Mouse (Mus musculus) lung, embryonic 16.5 days (tissue): Measurements from ENCODE around the gene Trim12c. TPM values are rescaled to one million over a fixed set of nuclear protein-coding genes. Genes with fewer than 3 reads are reported as not detected.

Experiments used
- polyA plus RNA-seq: library from polyadenylated mRNA; unstranded; fragments of >200 nt; fragmentation: Nextera tagmentation; extraction: Ambion mirVana; gene quantifications from 2 replicates; pipeline ENCODE4 v1.2.1, GENCODE M21; 2015

Trim12c gene
- polyA plus RNA-seq, 1 experiment from 2014 or later = 1.6 TPM

Other genes starting within 250 kb of the Trim12c start
- gene Olfr646, start 248.5 kb downstream of the Trim12c start, polyA plus RNA-seq = not detected in 2 replicates
- gene Ubqln5, start 223.5 kb downstream of the Trim12c start, polyA plus RNA-seq = not detected in 2 replicates
- not detected in 2 replicates for gene Olfr643, start 216.0 kb downstream of the Trim12c start, polyA plus RNA-seq
- not detected in 2 replicates for gene Ubqln3, start 210.1 kb downstream of the Trim12c start, polyA plus RNA-seq
- not detected in 2 replicates for gene Ubqlnl, start 202.8 kb downstream of the Trim12c start, polyA plus RNA-seq
- 0.20 TPM in 1 of 2 replicates, not detected in the other for gene Olfm5, start 188.5 kb downstream of the Trim12c start, polyA plus RNA-seq
- gene Olfr648, start 170.0 kb downstream of the Trim12c start, polyA plus RNA-seq = 0.16 and 0.21 TPM in 2 replicates
- gene Olfr649, start 157.4 kb downstream of the Trim12c start, polyA plus RNA-seq = not detected in 2 replicates
- 0.74 and 1.4 TPM in 2 replicates for gene Trim6, start 134.6 kb downstream of the Trim12c start, polyA plus RNA-seq
- 2.6 and 3.8 TPM in 2 replicates for gene Trim34a, start 108.9 kb downstream of the Trim12c start, polyA plus RNA-seq
- 0.39 and 0.74 TPM in 2 replicates for gene Trim5, start 65.3 kb downstream of the Trim12c start, polyA plus RNA-seq
- 4.3 and 6.8 TPM in 2 replicates for gene Trim12a, start 37.9 kb downstream of the Trim12c start, polyA plus RNA-seq
- 0.15 TPM in 1 of 2 replicates, not detected in the other for gene Trim34b, start 23.9 kb downstream of the Trim12c start, polyA plus RNA-seq
- 0.09 and 0.10 TPM in 2 replicates for gene Trim30b, start 16.5 kb upstream of the Trim12c start, polyA plus RNA-seq
- gene Trim30c, start 47.5 kb upstream of the Trim12c start, polyA plus RNA-seq = 0.13 and 0.14 TPM in 2 replicates
- gene Trim30a, start 111.8 kb upstream of the Trim12c start, polyA plus RNA-seq = 1.1 and 1.5 TPM in 2 replicates
- 0.63 and 0.75 TPM in 2 replicates for gene Trim30d, start 154.5 kb upstream of the Trim12c start, polyA plus RNA-seq
- gene Olfr651, start 196.8 kb upstream of the Trim12c start, polyA plus RNA-seq = not detected in 2 replicates
- not detected in 2 replicates for gene Olfr652, start 207.5 kb upstream of the Trim12c start, polyA plus RNA-seq
- not detected in 2 replicates for gene Olfr653, start 224.0 kb upstream of the Trim12c start, polyA plus RNA-seq
- not detected in 2 replicates for gene Olfr654, start 233.7 kb upstream of the Trim12c start, polyA plus RNA-seq
- gene Olfr655, start 248.4 kb upstream of the Trim12c start, polyA plus RNA-seq = not detected in 2 replicates